Mouse (Mus musculus) liver, adult 2 months (tissue): Measurements from ENCODE around the gene BC052040. TPM values are rescaled to one million over a fixed set of nuclear protein-coding genes. Genes with fewer than 3 reads are reported as not detected.

Source experiments
- DNase-seq: peaks from one replicate; pipeline ENCODE4 v3.0.0-alpha.2; 2011; ENCODE audit warnings: low read depth, low spot score; ENCODE audit errors: extremely low read depth
- H3K27ac ChIP-seq: fragments of 200-500 bp; replicated peaks from 2 replicates; pipeline ENCODE4 v1.5.1; 2012; ENCODE audit warnings: low read depth, mild to moderate bottlenecking, control low read depth, inconsistent platforms, low read length; ENCODE audit not compliant: insufficient read depth
- H3K27me3 ChIP-seq: fragments of 200-500 bp; 2 replicates; pipeline ENCODE4 v1.6.1; 2012; ENCODE audit warnings: mild to moderate bottlenecking, moderate library complexity, low read length, inconsistent platforms; ENCODE audit not compliant: control insufficient read depth, insufficient read depth
- H3K36me3 ChIP-seq: fragments of 200-500 bp; 2 replicates; pipeline ENCODE4 v1.6.1; 2012; ENCODE audit warnings: low read length, inconsistent platforms; ENCODE audit not compliant: control insufficient read depth, insufficient read depth
- H3K4me1 ChIP-seq: fragments of 200-500 bp; 2 replicates; pipeline ENCODE4 v1.6.1; 2011; ENCODE audit warnings: low read length; ENCODE audit not compliant: control insufficient read depth, insufficient read depth
- H3K4me3 ChIP-seq: fragments of 200-500 bp; 2 replicates; pipeline ENCODE4 v1.5.1; 2011; ENCODE audit warnings: low read depth, mild to moderate bottlenecking, control low read depth, low read length, moderate library complexity; ENCODE audit not compliant: insufficient read depth
- H3K79me2 ChIP-seq: fragments of 200-500 bp; 2 replicates; pipeline ENCODE4 v1.6.1; 2012; ENCODE audit warnings: inconsistent platforms, mild to moderate bottlenecking, low read length, moderate library complexity; ENCODE audit not compliant: control insufficient read depth, insufficient read depth
- H3K9ac ChIP-seq: fragments of 200-500 bp; 2 replicates; pipeline ENCODE4 v1.6.1; 2012; ENCODE audit warnings: low read depth, mild to moderate bottlenecking, control low read depth, inconsistent platforms, low read length
- CTCF ChIP-seq: fragments of 200-500 bp; IDR thresholded peaks from 2 replicates; pipeline ENCODE4 v1.5.1; 2011; ENCODE audit warnings: low read depth, low read length, control low read depth
- POLR2A ChIP-seq: fragments of 200-500 bp; IDR thresholded peaks from 2 replicates; pipeline ENCODE4 v1.6.1; 2011; ENCODE audit warnings: low read length, control low read depth; ENCODE audit not compliant: insufficient read depth; ENCODE audit errors: extremely low read depth
- WGBS: fragments of 180-500 bp; shearing (Covaris S2); methylation state at CpG from one replicate; pipeline ENCODE4 v1.1.7; 2018; 5-methylcytosine and 5-hydroxymethylcytosine counted together
- polyA plus RNA-seq: library from polyadenylated mRNA; depleted of rRNA; stranded (reverse); fragments of >200 nt; gene quantifications from 2 replicates; pipeline ENCODE4 v1.2.3, GENCODE M21; 2012
- total RNA-seq: library from RNA; depleted of rRNA; stranded (reverse); fragments of >200 nt; gene quantifications from 2 replicates; pipeline ENCODE4 v1.2.3, GENCODE M21; 2014

Gene BC052040
- total and polyA plus RNA-seq, 2 experiments = 1.6 to 2.5 TPM

DNA sequence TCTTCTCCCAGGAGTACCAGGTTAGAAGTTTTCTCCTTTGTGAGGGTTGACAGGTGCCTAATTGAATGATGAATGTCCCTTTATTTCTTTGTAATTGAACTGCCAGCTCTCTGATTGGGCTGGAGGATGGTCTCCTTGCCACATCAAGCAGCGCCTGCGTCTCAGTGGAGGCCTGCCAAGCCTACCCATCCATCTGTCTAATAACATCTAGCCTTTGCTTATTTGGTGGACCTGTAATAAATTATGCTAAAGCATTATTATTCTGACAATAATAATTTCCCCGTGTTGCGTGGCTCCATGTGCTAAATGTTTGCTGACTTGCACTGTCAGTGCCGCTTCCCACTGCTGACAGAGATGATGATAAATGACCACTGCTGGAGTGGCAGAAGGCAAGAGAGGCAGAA lies 49.5 kb downstream of the BC052040 start:
- 96% methylated on average over 5 of the region's 5 CpGs for WGBS
- H3K27me3 ChIP-seq = no peaks in the 10 kb centered on the region
- H3K4me1 ChIP-seq = no peaks in the 10 kb centered on the region
- no peaks in the 10 kb centered on the region for H3K79me2 ChIP-seq
- H3K4me3 ChIP-seq = no peak overlapping the region
- H3K27ac ChIP-seq = no peak overlapping the region
- no peak overlapping the region for H3K9ac ChIP-seq
- DNase-seq = no peak
- TF ChIP-seq POLR2A (no peak), CTCF (no peak)
- H3K36me3 ChIP-seq = no peaks in the 10 kb centered on the region; the same call in 1 of the 2 replicates

DNA sequence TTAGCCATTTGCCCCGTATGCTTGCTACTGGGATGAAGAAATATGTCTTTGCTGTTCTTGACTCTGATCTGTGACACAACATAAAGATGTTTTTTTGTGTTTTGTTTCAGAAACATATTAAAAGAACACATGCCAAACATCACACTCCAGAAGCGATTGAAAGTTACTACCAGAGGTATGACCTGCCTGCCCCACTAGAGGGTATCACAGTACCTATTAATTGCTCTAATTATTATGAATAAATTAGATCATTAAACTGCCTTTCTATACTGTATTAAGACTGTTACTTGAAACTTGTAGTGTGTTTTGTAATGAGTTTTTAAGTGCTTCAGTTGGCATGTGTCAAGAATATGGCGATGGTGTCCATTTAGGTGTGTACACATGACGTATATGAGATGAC lies 50.3 kb downstream of the BC052040 start:
- 97% methylated on average over 4 of the region's 4 CpGs for WGBS
- H3K4me1 ChIP-seq = no peaks in the 10 kb centered on the region
- no peak for DNase-seq
- H3K4me3 ChIP-seq = no peak overlapping the region
- no peak overlapping the region for H3K9ac ChIP-seq
- no peak for TF ChIP-seq CTCF
- no peak for TF ChIP-seq POLR2A
- H3K36me3 ChIP-seq = no peaks in the 10 kb centered on the region; the same call in 1 of the 2 replicates
- no peaks in the 10 kb centered on the region for H3K79me2 ChIP-seq
- H3K27ac ChIP-seq = no peak overlapping the region
- no peaks in the 10 kb centered on the region for H3K27me3 ChIP-seq

- H3K79me2 ChIP-seq = no peaks in the 10 kb centered on the region
- H3K4me1 ChIP-seq = no peaks in the 10 kb centered on the region
- no peaks in the 10 kb centered on the region for H3K36me3 ChIP-seq
- TF ChIP-seq CTCF = no peak
- H3K27me3 ChIP-seq = no peaks in the 10 kb centered on the region
- no peak overlapping the region for H3K27ac ChIP-seq
- no peak overlapping the region for H3K9ac ChIP-seq
- whole genome bisulfite sequencing = 92% methylated on average over 2 of the region's 2 CpGs
- H3K4me3 ChIP-seq = no peak overlapping the region
- no peak for DNase-seq
Measured at GRCm38 (mm10) chr2:115650203-115650602, 68.7 kb downstream of the BC052040 start.

- 98% methylated on average over 8 of the region's 8 CpGs for WGBS
- no peak overlapping the region for H3K9ac ChIP-seq
- no peaks in the 10 kb centered on the region for H3K4me1 ChIP-seq
- no peak overlapping the region for H3K27ac ChIP-seq
- no peak overlapping the region for H3K4me3 ChIP-seq
- no peaks in the 10 kb centered on the region for H3K27me3 ChIP-seq
- no peak for DNase-seq
- TF ChIP-seq CTCF (no peak), POLR2A (no peak)
- H3K79me2 ChIP-seq = no peaks in the 10 kb centered on the region
- no peaks in the 10 kb centered on the region; the same call in 1 of the 2 replicates for H3K36me3 ChIP-seq
Measured at GRCm38 (mm10) chr2:115659712-115660111, 78.2 kb downstream of the BC052040 start.

GRCm38 (mm10) chr2:115660213-115661120 lies 79.0 kb downstream of the BC052040 start:
- no peaks in the 10 kb centered on the region for H3K27me3 ChIP-seq
- no peak overlapping the region for H3K4me3 ChIP-seq
- DNase-seq = no peak
- TF ChIP-seq POLR2A (no peak), CTCF (no peak)
- WGBS = 98% methylated on average over 6 of the region's 6 CpGs
- H3K79me2 ChIP-seq = no peaks in the 10 kb centered on the region
- no peaks in the 10 kb centered on the region; the same call in 1 of the 2 replicates for H3K36me3 ChIP-seq
- H3K4me1 ChIP-seq = no peaks in the 10 kb centered on the region
- H3K9ac ChIP-seq = no peak overlapping the region
- H3K27ac ChIP-seq = no peak overlapping the region

DNA sequence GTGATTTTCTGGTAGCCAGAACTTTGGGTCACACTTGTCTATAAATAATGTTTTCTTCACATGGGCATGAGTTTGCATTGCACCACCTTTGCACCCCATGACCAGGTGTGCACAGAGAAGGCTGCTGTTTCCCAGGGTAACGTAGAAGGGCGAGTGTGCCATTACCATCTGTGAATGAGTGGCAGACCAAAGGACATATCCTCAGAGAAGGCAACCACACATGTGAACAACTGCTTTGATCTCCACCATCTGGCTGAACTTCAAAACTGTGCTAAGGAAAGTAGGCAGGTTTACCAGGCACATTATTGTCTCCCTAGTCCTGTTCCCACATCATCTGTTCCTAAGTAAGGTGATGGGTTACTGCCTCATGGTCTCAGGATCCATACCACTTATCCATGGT lies 86.0 kb downstream of the BC052040 start:
- Histone ChIP-seq H3K36me3 (no peaks in the 10 kb centered on the region; the same call in 1 of the 2 replicates), H3K79me2 (no peaks in the 10 kb centered on the region), H3K4me3 (no peak overlapping the region), H3K9ac (no peak overlapping the region), H3K27ac (no peak overlapping the region), H3K4me1 (no peaks in the 10 kb centered on the region), H3K27me3 (no peaks in the 10 kb centered on the region)
- WGBS = 94% methylated on average over 2 of the region's 2 CpGs
- TF ChIP-seq CTCF (no peak), POLR2A (no peak)
- DNase-seq = no peak
